Mouse (Mus musculus): Measurements from ENCODE around the gene Sept12.

The Sept12 gene

DNA sequence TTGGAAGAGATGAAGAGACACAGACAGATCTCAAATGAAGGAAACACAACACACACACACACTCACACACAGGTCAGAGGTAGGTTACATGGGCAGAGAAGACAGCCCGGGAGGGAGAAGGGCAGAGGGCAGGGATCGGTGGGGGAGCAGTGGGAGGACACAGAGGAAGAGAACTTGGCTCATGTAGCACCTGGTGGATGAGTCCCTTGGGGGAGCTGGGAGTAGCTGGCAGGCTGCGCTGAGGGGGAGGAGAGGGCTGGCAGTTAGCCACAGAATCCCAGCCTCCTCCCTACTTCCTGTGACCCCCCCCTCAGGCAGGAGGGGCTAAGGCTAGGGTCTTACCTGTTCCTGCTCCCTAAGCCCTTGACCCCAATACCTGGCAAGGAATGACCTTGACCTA is at the start of gene Sept12:
Gene Sept12, minus strand, starts transcription at position 300 of the 400 bp plus-strand sequence.
- no peak for DNase-seq

DNA sequence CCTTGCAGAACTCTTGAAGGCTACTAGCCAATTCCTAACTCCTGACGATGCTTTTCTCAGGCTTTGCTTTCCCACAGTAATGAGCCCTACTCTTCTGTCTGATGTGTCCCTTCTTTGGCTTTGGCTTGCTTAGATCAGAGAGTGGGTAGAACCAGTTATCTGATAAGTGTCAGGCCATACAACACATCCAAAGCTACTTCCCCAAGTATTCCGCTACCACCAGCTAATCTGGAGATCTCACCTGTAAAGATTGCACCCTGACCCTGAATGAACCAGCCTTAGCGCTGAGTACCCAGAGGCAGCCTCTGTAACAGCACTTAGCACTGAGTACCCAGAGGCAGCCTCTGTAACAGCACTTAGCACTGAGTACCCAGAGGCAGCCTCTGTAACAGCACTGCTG is 47.7 kb upstream of the Sept12 start:
- no peak for DNase-seq

DNA sequence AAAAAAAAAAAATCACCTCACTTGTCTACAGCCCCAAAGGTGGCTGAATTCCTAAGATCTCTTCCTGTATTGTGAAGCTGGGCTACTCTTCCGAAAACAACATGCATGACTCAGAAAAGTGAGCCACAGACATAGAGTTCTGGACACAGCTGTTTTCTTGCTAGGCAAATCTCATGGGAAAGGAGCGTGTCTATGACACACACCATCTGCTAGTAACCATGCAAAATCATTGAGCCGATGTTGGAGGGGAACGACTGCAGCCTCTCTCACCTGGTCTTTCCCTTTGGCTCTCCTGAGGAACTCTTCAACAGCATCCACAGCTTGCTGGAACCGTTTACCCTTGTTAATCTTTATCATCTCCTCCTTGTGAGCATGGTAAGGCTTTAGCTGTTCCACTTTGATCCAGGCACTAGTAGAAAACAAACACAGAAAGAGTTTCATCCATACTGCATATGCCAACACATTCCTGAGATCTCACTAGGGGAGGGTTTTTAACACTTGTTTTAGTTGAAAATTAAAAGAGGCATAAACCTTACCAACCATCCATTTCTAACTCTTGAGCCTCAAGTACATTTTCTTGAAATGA is 39.1 kb upstream of the Sept12 start:
- no peak for DNase-seq

DNA sequence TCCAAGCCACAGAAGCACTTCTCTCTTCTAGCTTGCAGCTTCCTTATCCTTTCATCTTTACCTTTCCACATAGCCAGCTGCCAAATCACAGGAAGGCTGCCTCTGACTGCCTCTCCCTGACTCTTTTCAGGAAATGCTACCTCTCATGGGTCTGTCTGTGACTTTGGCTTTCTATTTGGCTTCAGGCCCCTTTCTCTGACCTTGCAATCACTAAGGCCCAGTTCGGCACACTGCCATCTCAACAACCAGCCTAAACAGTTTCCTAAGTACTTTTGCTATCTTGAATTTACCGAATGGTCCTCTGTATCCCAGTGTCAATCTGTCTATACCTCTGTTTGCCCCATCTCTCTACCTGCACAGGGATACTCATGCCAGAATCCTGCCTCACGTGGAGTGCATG is 37.9 kb upstream of the Sept12 start:
- DNase-seq, result no peak

DNA sequence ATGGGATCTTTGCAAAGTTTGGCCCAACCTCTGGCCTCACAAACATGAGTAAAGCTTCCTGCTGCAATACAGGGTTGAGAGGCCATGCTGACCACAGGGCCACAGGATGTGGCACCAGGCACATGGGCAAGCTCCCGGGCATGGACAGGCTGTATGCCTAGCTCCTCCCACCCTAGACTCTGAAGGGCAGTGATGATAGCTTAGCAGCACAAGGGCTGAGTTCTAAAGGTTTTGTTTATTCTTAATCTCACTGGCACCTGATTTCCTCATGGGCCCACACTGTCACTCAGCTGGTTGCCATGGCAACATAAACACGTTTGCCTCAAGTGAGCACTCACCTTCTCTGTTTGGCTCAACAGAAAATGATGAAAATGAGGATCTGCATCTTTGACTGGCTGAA is 32.2 kb upstream of the Sept12 start:
- DNase-seq, result no peak

DNA sequence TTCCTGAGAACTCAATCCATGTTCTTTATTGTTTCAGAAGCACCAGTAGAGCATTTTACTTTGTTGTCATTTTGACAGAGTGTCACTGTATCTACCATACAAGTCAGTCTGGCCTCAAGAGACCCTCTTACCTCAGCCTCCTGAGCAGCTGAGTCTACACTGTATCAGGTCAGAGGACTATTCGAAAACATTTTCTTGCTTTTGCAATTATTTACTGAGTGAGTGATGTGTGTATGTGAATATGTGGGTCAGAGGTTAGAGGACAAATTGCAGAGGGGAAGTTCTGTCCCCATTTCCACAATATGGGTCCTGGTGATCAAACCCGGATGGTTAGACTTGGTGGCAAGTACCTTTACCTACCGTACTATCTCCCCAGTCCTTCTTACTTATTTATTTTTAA is 26.4 kb upstream of the Sept12 start:
- DNase-seq, result no peak

DNA sequence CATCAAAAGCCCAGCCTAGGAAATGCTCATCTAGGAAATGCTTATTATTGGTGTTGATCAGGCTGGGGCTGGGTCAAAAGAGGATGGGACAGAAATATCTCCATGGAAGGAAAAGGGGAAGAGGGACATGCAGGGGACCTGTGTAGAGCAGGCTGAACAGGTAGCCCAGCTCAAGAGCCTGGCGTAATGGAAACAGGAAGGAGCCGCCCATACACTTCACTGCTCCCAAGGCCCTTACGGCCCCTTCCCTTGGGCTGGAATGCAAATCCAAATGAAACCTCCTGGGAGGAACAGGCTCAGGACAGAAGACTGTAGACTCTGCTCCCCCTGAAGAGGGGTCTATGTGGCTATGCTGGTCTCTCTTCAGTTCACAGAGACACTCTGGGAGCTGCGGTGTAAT is 16.9 kb upstream of the Sept12 start:
- no peak for DNase-seq

DNA sequence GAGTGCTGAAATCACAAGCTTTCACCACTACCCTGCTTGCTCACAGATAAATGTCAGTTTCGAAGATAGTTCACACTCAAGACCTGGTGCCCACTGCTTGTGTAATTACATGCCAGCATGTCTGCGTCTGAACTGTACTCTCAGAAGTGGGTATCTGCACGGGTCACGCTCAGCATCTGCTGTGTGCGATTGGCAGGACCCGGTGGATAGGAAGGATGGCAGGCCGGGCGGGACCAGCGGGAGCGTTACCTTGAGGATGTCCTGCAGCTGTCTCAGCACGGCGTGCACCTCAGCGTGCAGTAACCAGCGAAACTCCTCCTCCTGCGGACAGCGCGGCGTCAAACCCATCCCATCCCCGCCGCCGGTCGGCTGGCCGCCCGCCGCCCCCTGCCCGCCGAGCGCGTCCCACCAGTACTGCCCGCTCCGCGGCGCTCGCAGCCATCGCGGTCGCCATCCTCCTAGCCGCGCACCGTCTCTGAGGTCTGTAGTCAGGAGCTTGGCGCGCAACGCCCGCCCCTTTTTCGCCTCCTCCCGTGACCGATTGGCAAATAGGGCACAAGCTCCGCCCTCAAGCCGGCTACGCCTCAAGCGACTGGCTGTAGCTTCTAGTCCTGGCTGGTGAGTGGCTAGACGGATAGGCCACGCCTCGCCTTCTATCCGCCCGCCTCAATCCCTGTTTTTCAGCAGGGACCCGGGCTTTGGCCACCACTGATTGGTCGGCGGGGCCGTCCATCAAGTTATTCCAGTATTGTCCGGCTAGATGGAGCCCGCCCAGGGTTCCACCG is 15.6 kb upstream of the Sept12 start, which contains the start of gene Rogdi:
Gene Rogdi, minus strand, starts transcription at position 500 of the 785 bp plus-strand sequence.
- peak; percentile 95 for DNase-seq

DNA sequence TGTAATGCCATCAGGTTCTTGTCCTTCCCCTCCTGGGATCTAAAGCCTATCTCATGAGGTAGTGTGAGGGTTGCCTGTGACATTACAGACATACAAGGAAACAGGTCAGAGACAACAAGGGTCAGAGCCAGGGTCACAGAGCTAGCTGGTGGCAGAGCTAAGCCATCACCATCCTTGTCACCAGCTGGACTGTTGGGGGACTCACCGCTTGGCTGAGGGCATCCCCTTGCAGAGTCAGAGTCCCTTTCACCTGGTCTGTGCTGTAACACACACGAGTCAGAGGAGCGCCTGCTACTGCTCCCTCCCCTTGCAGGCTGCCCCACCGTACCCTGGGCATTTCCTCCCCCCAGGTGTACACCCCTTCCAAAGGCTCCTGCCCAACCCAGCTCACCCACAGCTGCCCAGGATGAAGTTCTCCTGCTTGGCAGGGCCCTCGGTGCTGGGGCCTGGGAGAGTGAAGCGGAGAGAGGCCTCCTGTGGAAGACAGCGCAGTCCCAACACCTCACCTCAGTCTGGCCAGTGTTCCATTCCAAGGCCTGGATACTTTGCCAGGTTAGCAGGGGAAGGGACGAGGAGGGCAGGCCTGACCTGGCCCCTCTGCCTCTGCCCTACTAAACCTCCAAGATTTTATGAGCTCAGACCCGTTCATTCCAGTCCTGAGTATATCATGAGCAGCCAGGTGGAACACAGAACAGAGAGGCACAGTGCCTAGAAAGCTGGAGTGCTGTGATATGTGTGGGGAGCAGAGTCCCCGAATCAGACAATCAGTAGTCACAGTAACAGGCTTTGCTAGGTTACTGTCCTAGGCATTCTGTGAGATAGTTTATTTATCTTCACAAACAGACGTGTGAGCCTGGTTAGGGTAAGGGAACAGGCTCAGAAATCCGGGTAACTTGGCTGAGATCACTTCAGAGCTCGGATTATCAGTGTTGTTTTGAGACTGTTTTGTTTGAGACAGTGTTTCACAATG is 14.7 kb upstream of the Sept12 start:
- DNase-seq, result no peak

DNA sequence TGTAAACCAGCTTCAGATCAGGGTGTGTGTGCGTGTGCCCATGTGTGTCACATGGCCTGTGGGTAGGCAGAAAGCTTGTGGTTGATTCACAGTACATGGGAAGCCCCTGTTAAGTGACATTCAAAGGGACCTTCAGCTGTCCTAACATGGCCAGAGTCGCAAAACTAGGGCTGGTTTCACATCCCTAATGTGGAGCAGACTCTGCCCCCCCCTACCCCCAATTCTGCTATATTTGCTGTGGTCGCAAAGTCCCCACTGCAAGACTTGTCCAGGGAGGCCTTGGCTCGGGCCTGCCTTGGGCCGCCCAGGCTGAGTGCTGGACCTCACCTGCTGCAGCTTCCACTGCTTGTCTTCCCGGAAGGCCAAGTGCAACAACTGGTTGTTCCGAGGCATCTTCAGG is 13.6 kb upstream of the Sept12 start:
- no peak for DNase-seq

DNA sequence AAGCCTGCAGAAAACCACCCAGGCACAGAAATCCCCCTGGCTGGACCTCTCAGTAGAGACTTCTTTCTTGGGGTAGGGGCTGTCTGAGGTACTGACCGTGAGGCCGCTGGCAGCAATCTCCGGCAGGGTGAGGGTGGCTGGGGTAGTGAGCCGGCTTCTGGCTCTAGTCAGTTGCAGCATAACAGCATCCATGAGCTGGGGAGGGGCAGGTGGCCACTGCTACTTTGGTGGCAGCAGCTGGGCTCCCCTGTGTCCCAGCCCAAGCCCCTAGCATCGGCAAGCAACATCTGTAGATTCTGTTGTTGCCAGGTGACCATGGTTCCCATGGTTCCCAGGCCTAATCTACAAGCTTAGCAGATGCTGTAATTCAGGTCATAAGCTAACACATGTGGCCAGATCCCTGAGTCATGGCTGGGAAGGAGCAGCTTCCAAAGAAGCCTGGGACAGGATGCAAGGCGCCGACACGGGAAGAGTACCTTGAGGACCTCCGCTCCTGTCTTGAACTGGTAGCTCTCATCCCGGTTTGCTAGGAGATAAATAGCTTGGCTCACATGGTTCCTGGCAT is 12.8 kb upstream of the Sept12 start:
- DNase-seq, result no peak

DNA sequence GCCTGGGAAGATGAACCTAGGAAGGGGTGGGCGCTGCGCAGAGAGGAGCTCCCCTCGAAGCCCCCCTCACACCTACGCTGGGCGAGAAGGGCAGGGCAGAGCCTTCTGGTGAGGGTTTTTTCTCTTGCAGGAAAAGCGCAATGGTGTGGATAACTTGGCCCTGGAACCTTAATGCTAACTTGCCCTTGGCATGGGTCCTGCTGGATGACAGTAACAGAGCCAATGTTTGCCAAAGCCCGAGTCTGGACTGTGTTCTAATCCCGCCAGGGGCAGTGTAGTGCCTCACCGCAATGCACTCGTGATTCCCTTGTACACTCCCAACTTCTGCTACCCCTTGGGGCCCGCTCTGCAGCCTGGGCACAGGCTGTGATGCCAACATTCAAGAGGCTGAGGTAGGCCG is 10.4 kb upstream of the Sept12 start:
- no peak for DNase-seq

DNA sequence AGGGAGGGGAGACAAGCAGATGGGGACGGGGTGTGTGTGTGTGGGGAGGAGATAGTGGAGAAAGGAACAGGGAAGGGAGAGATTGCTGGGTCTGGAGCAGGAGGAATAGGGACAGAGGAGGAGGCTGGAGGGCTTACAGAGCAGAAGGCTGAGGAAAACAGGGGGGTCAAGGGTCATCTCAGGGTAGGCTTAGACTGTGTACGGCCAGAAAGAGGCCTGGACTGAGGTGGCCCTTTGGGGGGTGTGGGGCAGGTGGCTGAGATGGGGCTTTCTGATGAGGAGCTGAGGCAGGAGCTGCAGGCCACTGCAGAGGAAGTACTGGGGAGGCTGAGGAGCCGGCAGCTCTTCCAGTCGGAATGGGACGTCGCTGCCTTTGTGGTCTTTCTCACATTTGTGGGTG is 9.8 kb upstream of the Sept12 start:
- DNase-seq, result no peak

DNA sequence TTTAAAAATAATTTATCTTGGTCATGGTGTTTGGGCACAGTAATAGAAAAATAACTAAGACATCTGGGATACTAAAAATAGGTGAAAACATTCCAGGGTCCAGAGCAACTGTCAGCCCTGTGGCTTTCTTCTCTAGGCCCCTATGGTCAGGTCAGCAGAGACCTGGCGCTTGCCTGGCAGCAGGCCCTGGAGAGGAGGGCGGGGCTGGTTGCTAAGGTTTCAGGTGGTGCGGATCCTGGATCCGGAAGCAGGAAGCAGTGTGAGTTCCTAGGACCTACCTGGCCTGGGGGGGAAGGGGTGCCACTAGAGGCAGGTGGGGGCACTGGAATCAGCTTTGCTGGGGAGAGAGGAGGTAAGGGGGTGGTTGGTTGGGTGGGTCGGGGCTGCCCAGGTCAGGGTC is 9.4 kb upstream of the Sept12 start, which contains the start of gene Smim22:
Gene Smim22, plus strand, starts transcription at position 222 of the 400 bp plus-strand sequence.
- DNase-seq, result no peak

DNA sequence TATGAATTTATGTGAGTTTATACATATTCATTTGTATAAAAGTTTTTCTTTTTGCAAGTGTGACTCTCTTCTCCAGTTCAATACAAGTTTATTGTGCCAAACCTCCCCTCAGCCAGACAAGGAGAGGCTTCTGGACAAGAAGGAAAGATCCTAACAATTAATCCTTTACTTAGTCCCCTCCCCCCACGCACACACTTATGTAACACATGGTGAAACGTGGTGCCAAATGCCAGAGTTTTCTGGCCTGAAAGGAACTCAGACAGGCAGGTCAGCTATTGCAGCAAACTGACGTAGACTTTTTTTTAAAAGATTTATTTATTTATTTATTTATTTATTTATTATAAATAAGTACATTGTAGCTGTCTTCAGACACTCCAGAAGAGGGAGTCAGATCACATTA is 3.0 kb upstream of the Sept12 start:
- no peak for DNase-seq

DNA sequence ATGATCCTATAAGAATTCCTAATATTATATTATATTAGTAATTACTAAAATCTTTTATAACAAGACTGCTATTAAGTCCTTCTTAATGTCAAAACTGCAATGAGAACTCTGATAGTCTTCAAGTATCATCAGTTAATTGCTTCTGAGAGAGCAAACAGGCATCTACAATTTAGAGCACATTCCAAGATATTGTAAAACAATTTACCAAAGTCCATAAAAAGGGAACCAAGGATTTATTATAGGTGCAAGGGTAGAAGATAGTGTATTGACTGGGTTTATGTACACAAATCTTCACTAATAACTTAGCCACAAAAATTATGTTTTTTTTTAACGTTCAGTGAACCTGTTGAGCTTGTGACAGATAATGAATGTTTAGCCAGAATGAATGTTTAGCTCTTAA is 1.3 kb upstream of the Sept12 start:
- no peak for DNase-seq

DNA sequence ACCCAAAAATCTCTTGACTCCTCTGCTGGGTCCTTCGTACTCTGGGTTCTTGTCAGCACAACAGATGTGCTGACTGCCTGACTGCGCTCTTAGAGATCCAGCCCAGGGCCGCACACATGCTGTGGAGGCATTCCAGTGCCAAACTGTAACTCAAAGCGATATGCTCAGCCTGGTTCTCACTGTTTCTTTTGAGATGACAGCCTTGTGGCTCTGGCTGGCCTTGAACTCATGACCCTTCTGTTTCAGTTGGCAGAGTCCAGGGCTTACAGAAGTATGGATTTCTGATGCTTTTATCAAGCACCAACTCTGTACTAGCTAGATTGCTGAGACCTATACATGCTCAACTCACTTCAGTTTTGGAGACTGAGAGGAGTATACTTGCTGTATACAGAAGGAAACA is 4.4 kb downstream of the Sept12 start:
- DNase-seq, result no peak

DNA sequence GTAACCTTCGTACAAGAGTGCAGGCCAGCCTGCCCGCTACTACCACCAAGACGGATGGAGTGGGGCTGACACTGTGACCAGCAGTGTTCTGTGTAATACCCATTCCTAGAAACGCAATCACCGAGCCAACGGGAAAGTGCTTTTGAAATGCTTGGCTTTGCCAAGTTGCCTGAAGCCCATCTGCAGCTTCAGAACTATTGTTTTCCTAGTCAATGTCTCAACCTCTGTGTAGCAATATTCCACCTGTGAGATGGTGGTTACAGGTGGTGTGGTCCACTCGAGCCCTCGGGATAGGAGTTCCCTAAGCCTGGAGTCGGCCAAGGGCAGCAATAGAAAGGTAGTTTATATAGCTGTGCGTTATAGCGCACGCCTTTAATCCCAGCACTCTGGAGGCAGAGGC is 12.9 kb downstream of the Sept12 start:
- no peak for DNase-seq

DNA sequence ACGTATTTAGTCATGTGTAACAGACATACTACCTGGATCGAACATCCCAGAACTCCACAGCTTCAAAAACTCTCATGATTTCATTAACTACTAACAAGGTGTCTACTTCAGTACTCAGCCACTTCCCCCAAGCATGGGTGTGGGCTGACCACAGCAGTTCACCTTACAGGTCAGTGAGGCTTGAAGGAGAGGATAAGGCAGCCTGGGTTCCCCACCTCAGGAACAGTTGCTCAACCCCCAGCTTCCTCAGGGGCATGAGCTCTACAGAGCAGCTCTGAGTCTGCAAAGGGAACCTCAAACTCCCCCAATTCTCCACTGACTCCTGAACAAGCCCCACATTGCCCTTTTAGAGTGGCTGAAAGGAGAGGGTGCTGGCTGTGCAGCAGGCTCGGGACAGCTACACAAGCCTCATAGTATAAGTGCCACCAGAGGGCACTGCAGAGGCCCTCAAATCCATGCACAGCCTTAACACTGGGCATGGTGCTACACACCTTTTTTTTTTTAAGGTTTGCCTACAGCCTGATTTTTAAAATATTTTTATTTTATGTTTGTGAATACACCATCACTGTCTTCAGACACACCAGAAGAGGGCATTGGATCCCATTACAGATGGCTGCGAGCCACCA is 17.8 kb downstream of the Sept12 start:
- peak; percentile 29 for DNase-seq

DNA sequence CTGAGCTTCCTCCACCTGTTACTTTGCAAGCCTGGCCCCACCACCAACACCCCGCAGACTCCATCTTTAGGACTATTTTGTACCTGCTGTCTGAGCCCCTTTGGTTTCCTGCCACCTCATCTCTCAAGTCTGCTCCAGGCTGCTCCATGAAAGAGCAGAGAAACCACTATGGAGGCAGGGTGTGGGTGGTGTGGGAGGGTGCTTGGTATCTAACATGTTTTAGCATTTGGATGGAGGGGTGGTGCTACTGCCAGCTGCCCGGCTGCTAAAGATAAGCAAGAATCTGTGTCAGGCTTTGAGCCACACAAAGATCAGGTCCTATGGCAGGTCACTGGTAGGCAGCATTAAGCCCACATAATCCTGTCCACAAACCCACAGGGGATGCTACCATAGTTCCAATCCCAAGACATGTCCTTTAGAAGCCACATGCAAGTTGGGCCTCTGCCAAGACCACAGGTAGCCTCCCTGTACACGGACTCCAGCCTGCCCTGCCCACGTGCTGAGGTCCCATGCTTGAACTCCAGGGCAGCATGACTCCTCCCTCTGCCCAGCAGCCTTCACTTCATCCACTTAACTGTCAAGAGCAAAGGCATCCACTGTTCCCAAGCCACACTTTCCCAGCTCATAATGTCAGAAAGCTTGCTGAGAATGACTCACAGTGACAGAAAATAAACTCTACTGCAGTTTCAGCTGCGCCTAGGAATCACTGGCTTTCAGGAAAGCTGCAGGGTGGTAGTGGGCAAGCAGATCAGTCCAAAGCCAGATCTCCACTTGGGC is 19.2 kb downstream of the Sept12 start:
- DNase-seq, result no peak

DNA sequence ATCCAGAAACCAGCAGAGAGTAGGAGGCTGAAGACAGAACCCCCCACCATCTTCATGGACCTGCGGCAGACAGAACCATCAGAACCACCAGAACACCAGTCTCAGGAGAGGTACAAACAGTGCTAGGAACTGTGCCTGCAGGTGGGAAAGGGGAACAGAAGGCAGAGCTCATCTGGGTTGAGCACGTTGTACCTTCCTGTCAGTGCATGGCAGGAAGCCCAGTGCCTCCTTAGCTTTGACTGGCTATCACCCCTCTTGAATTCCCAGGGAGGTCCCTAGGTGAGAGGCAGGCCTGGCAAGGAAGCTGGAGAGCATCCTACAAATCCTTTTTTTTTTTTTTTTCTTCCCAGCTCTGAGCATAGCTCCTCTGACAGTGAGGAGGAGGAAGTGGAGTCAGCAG is 21.5 kb downstream of the Sept12 start:
- no peak for DNase-seq

DNA sequence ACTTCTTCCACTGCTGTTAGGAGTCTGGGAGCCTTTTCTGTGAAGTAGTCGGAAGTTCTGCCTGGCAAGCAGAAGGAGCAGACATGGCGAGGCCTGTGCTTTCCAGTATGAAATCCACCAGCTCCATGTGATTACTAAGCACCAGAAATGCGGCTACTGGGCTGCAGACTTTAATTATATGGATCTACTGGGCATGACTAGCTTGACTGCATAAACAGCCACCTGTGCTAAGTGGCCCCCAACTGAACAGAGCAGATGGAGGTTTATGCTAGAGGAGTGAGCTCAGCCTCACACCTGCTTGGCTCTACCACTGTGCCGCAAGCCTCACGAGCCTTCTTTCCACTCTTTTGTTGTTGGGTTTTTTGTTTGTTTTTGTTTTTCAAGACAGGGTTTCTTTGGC is 23.1 kb downstream of the Sept12 start:
- DNase-seq, result no peak

Data from thymus, postnatal 25 days (tissue).